Mouse (Mus musculus) large intestine, adult 2 months (tissue): ENCODE data around the gene Gm20671. TPM values are rescaled to one million over a fixed set of nuclear protein-coding genes. Genes with fewer than 3 reads are reported as not detected.
"Not testable (repeated sequence)": the region's sequence is repeated elsewhere in the genome, so short reads cannot be mapped to it uniquely, and the experiment has no call there.

Source experiments
- DNase-seq: peaks from one replicate; pipeline ENCODE4 v3.0.0-alpha.2; 2012; ENCODE audit warnings: low read depth, low spot score
- WGBS: fragments of 180-500 bp; shearing (Covaris S2); methylation state at CpG from one replicate; pipeline ENCODE4 v1.1.7; 2018; 5-methylcytosine and 5-hydroxymethylcytosine counted together
- polyA plus RNA-seq: library from polyadenylated mRNA; depleted of rRNA; stranded (reverse); fragments of >200 nt; gene quantifications from 2 replicates; pipeline ENCODE4 v1.2.3, GENCODE M21; 2012

Gm20671 gene
- polyA plus RNA-seq, 1 experiment = 3.5 TPM

GRCm38 (mm10) chr5:32815396-32815795 lies 11.5 kb downstream of the Gm20671 start:
- 98% methylated on average over 4 of the region's 4 CpGs for WGBS
- no peak for DNase-seq

- 56% methylated on average over 1 of the region's 1 CpGs for WGBS
- not testable (repeated sequence) for DNase-seq
These were observed 40.5 kb downstream of the Gm20671 start for GRCm38 (mm10) chr5:32786454-32786853.

- WGBS = under 1% methylated on average over 52 of the region's 52 CpGs
These were observed 41.5 kb downstream of the Gm20671 start, which contains the start of gene Pisd for GRCm38 (mm10) chr5:32785313-32785915. TSS of gene Pisd (minus strand) at chr5:32785646.

GRCm38 (mm10) chr5:32784726-32785125 lies 42.2 kb downstream of the Gm20671 start:
- DNase-seq = no peak
- 8% methylated on average over 5 of the region's 5 CpGs for WGBS

More at GRCm38 (mm10) chr5:32785313-32785915, 41.5 kb downstream of the Gm20671 start, which contains the start of gene Pisd:
- DNase-seq = peak; percentile 89

- DNase-seq = no peak
- 93% methylated on average over 5 of the region's 5 CpGs for WGBS
These were observed 45.3 kb downstream of the Gm20671 start for GRCm38 (mm10) chr5:32781596-32781995.

GRCm38 (mm10) chr5:32778168-32778567 lies 48.7 kb downstream of the Gm20671 start:
- WGBS = 71% methylated on average over 3 of the region's 3 CpGs
- DNase-seq = no peak

- 37% methylated on average over 2 of the region's 2 CpGs for WGBS
- DNase-seq = no peak
These were observed 54.5 kb downstream of the Gm20671 start for GRCm38 (mm10) chr5:32772361-32772760.

- 82% methylated on average over 4 of the region's 4 CpGs for WGBS
- no peak for DNase-seq
These were observed 59.1 kb downstream of the Gm20671 start for GRCm38 (mm10) chr5:32767636-32768373.

GRCm38 (mm10) chr5:32767004-32767403 lies 59.9 kb downstream of the Gm20671 start:
- no peak for DNase-seq
- 32% methylated on average over 3 of the region's 3 CpGs for WGBS

GRCm38 (mm10) chr5:32761566-32762140 lies 65.3 kb downstream of the Gm20671 start:
- 36% methylated on average over 5 of the region's 5 CpGs for WGBS
- DNase-seq = no peak

- 45% methylated on average over 3 of the region's 3 CpGs for WGBS
These were observed 66.1 kb downstream of the Gm20671 start for GRCm38 (mm10) chr5:32760787-32761186.

GRCm38 (mm10) chr5:32760352-32760751 lies 66.6 kb downstream of the Gm20671 start:
- WGBS = 96% methylated on average over 18 of the region's 18 CpGs
- not testable (repeated sequence) for DNase-seq

More at GRCm38 (mm10) chr5:32760787-32761186, 66.1 kb downstream of the Gm20671 start:
- no peak for DNase-seq

- DNase-seq = no peak
- WGBS = 83% methylated on average over 2 of the region's 2 CpGs
These were observed 67.2 kb downstream of the Gm20671 start for GRCm38 (mm10) chr5:32759662-32760061.

GRCm38 (mm10) chr5:32756141-32756540 lies 70.8 kb downstream of the Gm20671 start:
- DNase-seq = no peak
- WGBS = 92% methylated on average over 8 of the region's 8 CpGs

- 59% methylated on average over 2 of the region's 2 CpGs for WGBS
- no peak for DNase-seq
These were observed 75.2 kb downstream of the Gm20671 start for GRCm38 (mm10) chr5:32751736-32752135.

GRCm38 (mm10) chr5:32748936-32749335 lies 78.0 kb downstream of the Gm20671 start:
- WGBS = 74% methylated on average over 6 of the region's 6 CpGs

GRCm38 (mm10) chr5:32747650-32748375 lies 79.1 kb downstream of the Gm20671 start:
- 43% methylated on average over 6 of the region's 6 CpGs for WGBS
- DNase-seq = no peak

More at GRCm38 (mm10) chr5:32748936-32749335, 78.0 kb downstream of the Gm20671 start:
- DNase-seq = no peak

- WGBS = 2% methylated on average over 10 of the region's 10 CpGs
- DNase-seq = peak; percentile 85
These were observed 80.9 kb downstream of the Gm20671 start for GRCm38 (mm10) chr5:32745705-32746655.

- 39% methylated on average over 9 of the region's 9 CpGs for WGBS
- no peak for DNase-seq
These were observed 84.8 kb downstream of the Gm20671 start for GRCm38 (mm10) chr5:32742149-32742548.
